Mouse (Mus musculus) cerebellum, postnatal 14 days (tissue): ENCODE data around the gene Lyplal1.

Experiments
- DNase-seq, 2 experiments: peaks; one replicate each; pipeline ENCODE4 v3.0.0; 2021; ENCODE audit warnings: mixed read lengths in 2 of 2

Lyplal1 gene

GRCm38 (mm10) chr1:186116701-186117488, at the start of gene Lyplal1:
Gene Lyplal1 (minus strand): TSS chr1:186117310.
- DNase-seq: peak; percentile 99

GRCm38 (mm10) chr1:186163616-186164015, 46.5 kb upstream of the Lyplal1 start:
- no peak for DNase-seq

- DNase-seq: no peak
These were observed 46.1 kb upstream of the Lyplal1 start for GRCm38 (mm10) chr1:186163206-186163605.

GRCm38 (mm10) chr1:186150376-186150775, 33.3 kb upstream of the Lyplal1 start:
- DNase-seq: no peak

- no peak for DNase-seq
These were observed 28.3 kb upstream of the Lyplal1 start for GRCm38 (mm10) chr1:186145444-186145843.

- no peak for DNase-seq
These were observed 23.1 kb upstream of the Lyplal1 start for GRCm38 (mm10) chr1:186140191-186140590.

- DNase-seq: peak; percentile 16 to 31
These were observed 20.8 kb upstream of the Lyplal1 start for GRCm38 (mm10) chr1:186137873-186138272.

GRCm38 (mm10) chr1:186136636-186137380, 19.7 kb upstream of the Lyplal1 start:
- no peak for DNase-seq

- no peak for DNase-seq
These were observed 14.4 kb upstream of the Lyplal1 start for GRCm38 (mm10) chr1:186131465-186131864.

GRCm38 (mm10) chr1:186128940-186129339, 11.8 kb upstream of the Lyplal1 start:
- no peak for DNase-seq

- DNase-seq: no peak
These were observed 9.3 kb upstream of the Lyplal1 start for GRCm38 (mm10) chr1:186126313-186126862.

GRCm38 (mm10) chr1:186123690-186124089, 6.6 kb upstream of the Lyplal1 start:
- DNase-seq: no peak

GRCm38 (mm10) chr1:186119856-186120255, 2.7 kb upstream of the Lyplal1 start:
- no peak for DNase-seq

- peak; percentile 10 to 22 for DNase-seq
These were observed 967 bp downstream of the Lyplal1 start for GRCm38 (mm10) chr1:186116086-186116600.

GRCm38 (mm10) chr1:186102313-186102712, 14.8 kb downstream of the Lyplal1 start:
- DNase-seq: no peak

- DNase-seq: no peak
These were observed 50.7 kb downstream of the Lyplal1 start for GRCm38 (mm10) chr1:186066266-186066897.

GRCm38 (mm10) chr1:186060041-186060440, 57.1 kb downstream of the Lyplal1 start:
- DNase-seq: no peak

GRCm38 (mm10) chr1:186054227-186054626, 62.9 kb downstream of the Lyplal1 start:
- DNase-seq: no peak

- DNase-seq: peak in 1 of 2 experiments; percentile 5
These were observed 63.6 kb downstream of the Lyplal1 start for GRCm38 (mm10) chr1:186053280-186054043.

GRCm38 (mm10) chr1:186043709-186044452, 73.2 kb downstream of the Lyplal1 start:
- no peak for DNase-seq

- DNase-seq: no peak
These were observed 75.3 kb downstream of the Lyplal1 start for GRCm38 (mm10) chr1:186041841-186042240.
